Mouse (Mus musculus) liver, embryonic 12.5 days (tissue): ENCODE measurements at regions not wholly inside any gene's neighbourhood (a gene's known extent, or its start where the extent isn't known, plus 50 kb on each side); places are given as distances from the start of the nearest gene placed in this dataset.
A peak's percentile ranks its signal among the peaks of the same experiment; 100 is the strongest.

ENCODE experiments used
- ATAC-seq: fragments of 200-750 bp; cut with Nextera tagmentation; 2 replicates; pipeline ENCODE4 v1.8.0; 2017; ENCODE audit warnings: moderate number of reproducible peaks, mild to moderate bottlenecking, moderate library complexity
- H3K27ac ChIP-seq: fragments of 300-500 bp; sonication (generic); 2 replicates; pipeline ENCODE4 v1.5.1; 2016; ENCODE audit warnings: mild to moderate bottlenecking
- H3K27me3 ChIP-seq: fragments of 300-500 bp; sonication (generic); replicated peaks from 2 replicates; pipeline ENCODE4 v1.6.1; 2016; ENCODE audit warnings: mild to moderate bottlenecking, moderate library complexity
- H3K36me3 ChIP-seq: fragments of 300-500 bp; sonication (generic); 2 replicates; pipeline ENCODE4 v1.6.1; 2016; ENCODE audit warnings: mild to moderate bottlenecking, moderate library complexity
- H3K4me1 ChIP-seq: fragments of 300-500 bp; sonication (generic); 2 replicates; pipeline ENCODE4 v1.6.1; 2016
- H3K4me2 ChIP-seq: fragments of 300-500 bp; sonication (generic); 2 replicates; pipeline ENCODE4 v1.6.1; 2016; ENCODE audit warnings: mild to moderate bottlenecking, moderate library complexity
- H3K4me3 ChIP-seq: fragments of 300-500 bp; sonication (generic); 2 replicates; pipeline ENCODE4 v1.5.1; 2016; ENCODE audit warnings: mild to moderate bottlenecking, moderate library complexity
- H3K9ac ChIP-seq: fragments of 300-500 bp; sonication (generic); 2 replicates; pipeline ENCODE4 v1.6.1; 2016; ENCODE audit warnings: mild to moderate bottlenecking, moderate library complexity
- H3K9me3 ChIP-seq: fragments of 300-500 bp; sonication (generic); replicated peaks from 2 replicates; pipeline ENCODE4 v1.6.1; 2016; ENCODE audit warnings: mild to moderate bottlenecking, moderate library complexity
- WGBS: fragments of 180-500 bp; shearing (Covaris S2); methylation state at CpG from one replicate; pipeline ENCODE4 v1.1.7; 2016; ENCODE audit not compliant: insufficient replicate concordance; 5-methylcytosine and 5-hydroxymethylcytosine counted together

DNA sequence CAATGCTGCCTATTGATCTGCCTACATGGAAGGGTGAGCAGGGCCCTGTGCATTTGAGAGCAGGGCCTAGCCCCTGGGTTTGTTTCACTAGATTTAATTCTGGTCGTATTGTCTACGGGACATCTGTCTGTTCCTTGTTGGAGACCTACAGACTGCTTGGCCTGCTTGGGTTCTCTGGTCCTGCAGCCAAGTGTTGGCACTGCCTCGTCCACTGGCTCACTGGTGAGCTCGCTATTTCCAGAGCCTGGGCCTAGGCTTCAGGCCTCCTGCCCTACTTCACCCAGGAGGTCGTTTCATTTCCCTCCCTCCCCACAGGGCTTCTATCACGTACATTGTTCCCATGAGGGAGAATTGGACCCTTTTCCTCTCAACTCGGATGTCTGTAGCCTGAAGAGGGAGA, 62.2 kb upstream of the Blcap start:
- Histone ChIP-seq H3K9me3 (no peaks in the 10 kb centered on the region), H3K27ac (no peak overlapping the region), H3K27me3 (0 out of 2 replicates have a peak, but pooled peaks cover 4% of the 10 kb centered on the region), H3K9ac (no peak overlapping the region), H3K4me2 (no peak overlapping the region), H3K36me3 (no peaks in the 10 kb centered on the region), H3K4me1 (no peaks in the 10 kb centered on the region), H3K4me3 (no peak overlapping the region)
- ATAC-seq: no peak
- 53% methylated on average over 7 of the region's 7 CpGs for WGBS

DNA sequence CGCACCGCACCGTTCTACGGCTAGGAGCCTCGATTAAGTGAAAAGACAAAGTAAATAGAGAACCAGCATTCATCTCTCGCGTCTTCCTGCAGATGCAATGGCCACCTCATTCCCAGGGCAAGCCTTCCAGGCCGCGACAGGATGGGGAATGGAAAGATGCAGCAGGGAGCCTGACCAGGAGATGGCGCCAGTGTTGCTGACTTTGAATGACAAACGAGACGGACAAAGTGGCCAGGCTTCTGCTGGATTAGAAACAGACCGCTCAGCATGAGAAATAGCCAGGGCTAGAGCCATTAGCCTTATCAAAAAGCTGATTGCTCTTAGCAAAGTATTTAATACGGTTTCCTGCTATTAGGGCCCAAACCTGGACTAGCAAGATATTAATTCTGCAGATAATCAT, 64.6 kb upstream of the Blcap start:
- Histone ChIP-seq H3K36me3 (no peaks in the 10 kb centered on the region), H3K27me3 (0 out of 2 replicates have a peak, but pooled peaks cover 4% of the 10 kb centered on the region), H3K9ac (no peak overlapping the region), H3K9me3 (no peaks in the 10 kb centered on the region), H3K4me1 (no peaks in the 10 kb centered on the region), H3K27ac (no peak overlapping the region), H3K4me3 (no peak overlapping the region), H3K4me2 (no peak overlapping the region)
- ATAC-seq: no peak
- WGBS: 9% methylated on average over 14 of the region's 14 CpGs

DNA sequence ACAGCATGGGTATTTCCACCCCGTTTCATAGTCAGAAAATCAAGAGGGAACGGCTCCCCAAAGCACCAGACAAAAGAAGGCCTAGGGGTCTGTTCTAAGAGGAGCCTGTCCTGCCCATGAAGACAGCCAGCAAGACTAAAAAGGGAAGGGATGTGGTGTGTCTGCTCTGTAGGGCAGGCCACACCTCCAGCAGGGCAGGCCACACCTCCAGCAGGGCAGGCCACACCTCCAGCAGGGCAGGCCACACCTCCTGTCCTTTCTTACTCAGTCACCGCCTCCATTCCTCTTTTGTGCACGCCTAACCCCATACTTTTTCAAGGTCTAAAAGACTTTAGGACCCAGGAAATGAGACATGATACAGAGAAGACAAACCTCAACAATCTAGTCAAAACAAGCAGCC, 69.8 kb upstream of the Blcap start:
- Histone ChIP-seq H3K9me3 (no peaks in the 10 kb centered on the region), H3K4me3 (no peak overlapping the region), H3K4me1 (no peaks in the 10 kb centered on the region), H3K27me3 (no peaks in the 10 kb centered on the region), H3K9ac (no peak overlapping the region), H3K27ac (no peak overlapping the region), H3K4me2 (no peak overlapping the region), H3K36me3 (no peaks in the 10 kb centered on the region)
- ATAC-seq: peak; percentile 52; the same call in 1 of the 2 replicates
- WGBS: 18% methylated on average over 4 of the region's 4 CpGs

DNA sequence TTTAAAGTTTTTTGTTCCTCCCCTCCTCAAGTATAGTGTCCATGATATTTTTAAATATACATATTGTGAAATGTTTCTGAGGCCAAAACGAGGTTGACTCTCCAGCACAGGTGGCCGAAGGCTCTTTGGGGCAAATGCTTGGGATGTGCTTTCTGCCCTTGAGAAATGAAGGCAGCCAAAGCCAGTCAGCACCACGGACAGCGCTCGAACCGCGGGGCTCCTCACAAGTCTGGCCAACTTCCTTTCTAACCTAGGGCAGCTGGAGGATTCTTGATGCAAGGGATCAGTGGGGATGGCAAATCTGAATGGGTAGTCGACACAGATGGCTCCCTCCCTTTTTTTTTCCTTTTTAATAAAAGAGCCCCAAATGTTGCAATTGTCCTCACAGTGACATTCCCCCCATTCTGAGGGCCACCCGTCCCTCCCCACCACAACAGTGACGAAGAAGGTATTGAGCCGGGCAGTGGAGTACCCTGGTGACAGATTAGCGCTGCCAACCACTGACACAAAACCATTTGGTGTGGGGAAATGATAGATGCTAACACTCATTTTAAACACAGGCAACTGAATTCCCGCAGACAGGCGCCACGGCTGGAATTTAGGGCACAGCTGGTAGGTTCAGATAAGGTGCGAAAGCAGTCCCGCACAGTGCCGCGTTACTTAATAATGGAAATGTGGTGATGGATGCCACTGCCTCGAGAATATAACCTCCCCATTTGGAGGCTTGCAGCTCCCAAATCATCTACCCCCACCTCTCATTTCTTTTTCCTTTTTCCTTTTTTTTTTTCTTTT, 73.4 kb upstream of the Ctnnbl1 start:
- no peak overlapping the region for H3K27ac ChIP-seq
- no peak overlapping the region for H3K4me3 ChIP-seq
- no peak for ATAC-seq
- peaks cover 3% of the 10 kb centered on the region; the same call in 1 of the 2 replicates for H3K27me3 ChIP-seq
- no peak overlapping the region for H3K9ac ChIP-seq
- H3K36me3 ChIP-seq: no peaks in the 10 kb centered on the region
- no peak overlapping the region for H3K4me2 ChIP-seq
- no peaks in the 10 kb centered on the region for H3K4me1 ChIP-seq
- WGBS: 17% methylated on average over 20 of the region's 20 CpGs
- 0 out of 2 replicates have a peak, but pooled peaks cover 5% of the 10 kb centered on the region for H3K9me3 ChIP-seq

DNA sequence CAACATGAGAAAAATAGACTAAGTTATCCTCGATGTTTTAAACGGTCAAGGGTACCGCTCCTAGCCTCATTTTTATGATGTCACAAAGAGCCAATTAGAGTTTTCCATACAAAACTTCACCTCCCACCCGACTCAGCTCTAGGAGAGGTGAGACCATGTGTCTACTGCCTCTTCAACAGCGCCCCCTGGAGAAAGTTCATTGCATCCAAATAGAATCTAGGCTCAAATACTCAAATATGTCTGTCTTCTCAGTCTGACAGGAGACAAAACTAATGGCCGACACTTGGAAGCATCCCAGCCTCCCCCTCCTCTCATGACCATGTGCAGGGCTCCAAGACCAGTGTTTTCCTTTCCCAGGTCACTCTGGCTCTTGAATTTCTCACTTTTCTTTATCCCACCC, 72.7 kb upstream of the Ctnnbl1 start:
- Histone ChIP-seq H3K9ac (no peak overlapping the region), H3K9me3 (0 out of 2 replicates have a peak, but pooled peaks cover 5% of the 10 kb centered on the region), H3K4me2 (no peak overlapping the region), H3K4me3 (no peak overlapping the region), H3K4me1 (no peaks in the 10 kb centered on the region), H3K27me3 (peaks cover 3% of the 10 kb centered on the region; the same call in 1 of the 2 replicates), H3K27ac (no peak overlapping the region), H3K36me3 (no peaks in the 10 kb centered on the region)
- no peak for ATAC-seq
- WGBS: 40% methylated on average over 6 of the region's 6 CpGs

DNA sequence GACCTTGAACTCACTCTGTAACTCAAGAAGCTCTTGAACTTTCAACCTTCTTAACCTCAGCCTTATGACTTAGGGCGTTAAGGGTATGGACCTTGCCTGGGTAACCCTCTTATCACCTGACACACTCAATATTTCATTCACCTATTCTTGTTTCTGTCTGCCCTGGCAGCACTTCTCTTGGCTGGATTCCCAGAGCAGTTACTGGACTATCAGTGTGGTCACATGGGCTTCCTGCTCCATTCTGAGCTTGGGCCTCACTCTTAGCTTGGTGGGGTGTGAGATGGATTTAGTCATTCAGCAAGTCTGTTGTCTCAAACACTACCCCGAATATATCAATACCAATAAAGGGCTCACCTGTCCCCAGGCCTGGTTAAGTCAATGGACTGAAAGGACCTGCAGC, 67.0 kb upstream of the Ctnnbl1 start:
- H3K9ac ChIP-seq: no peak overlapping the region
- H3K36me3 ChIP-seq: no peaks in the 10 kb centered on the region
- H3K27ac ChIP-seq: no peak overlapping the region
- H3K4me1 ChIP-seq: no peaks in the 10 kb centered on the region
- ATAC-seq: no peak
- no peak overlapping the region for H3K4me2 ChIP-seq
- 55% methylated on average over 2 of the region's 2 CpGs for WGBS
- no peaks in the 10 kb centered on the region; the same call in 1 of the 2 replicates for H3K27me3 ChIP-seq
- H3K9me3 ChIP-seq: 0 out of 2 replicates have a peak, but pooled peaks cover 5% of the 10 kb centered on the region
- H3K4me3 ChIP-seq: no peak overlapping the region

DNA sequence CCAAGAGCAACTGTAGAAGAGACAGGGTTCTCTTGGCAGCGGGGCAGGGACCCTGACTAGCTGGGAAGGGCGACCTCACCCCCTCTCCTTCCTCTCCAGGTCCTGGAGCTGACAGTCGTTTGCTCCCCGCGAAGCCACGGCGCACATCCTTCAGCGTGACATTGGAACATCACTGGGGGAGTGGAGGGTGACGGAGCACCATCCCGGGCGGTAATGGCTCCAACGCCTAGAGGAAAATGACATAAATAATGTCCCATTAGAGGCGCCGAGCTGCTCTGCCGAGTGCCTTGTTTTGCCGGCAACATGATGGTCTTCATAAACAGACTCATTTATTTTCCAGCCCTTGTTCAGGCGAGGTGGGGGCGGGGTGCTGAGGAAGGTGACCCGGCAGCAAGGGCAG, 62.3 kb upstream of the Ctnnbl1 start:
- WGBS: 54% methylated on average over 19 of the region's 19 CpGs
- no peak for ATAC-seq
- Histone ChIP-seq H3K4me2 (no peak overlapping the region), H3K4me1 (peaks cover 17% of the 10 kb centered on the region), H3K9ac (no peak overlapping the region), H3K36me3 (no peaks in the 10 kb centered on the region), H3K9me3 (no peaks in the 10 kb centered on the region), H3K4me3 (no peak overlapping the region), H3K27me3 (no peaks in the 10 kb centered on the region; the same call in 1 of the 2 replicates), H3K27ac (no peak overlapping the region)

DNA sequence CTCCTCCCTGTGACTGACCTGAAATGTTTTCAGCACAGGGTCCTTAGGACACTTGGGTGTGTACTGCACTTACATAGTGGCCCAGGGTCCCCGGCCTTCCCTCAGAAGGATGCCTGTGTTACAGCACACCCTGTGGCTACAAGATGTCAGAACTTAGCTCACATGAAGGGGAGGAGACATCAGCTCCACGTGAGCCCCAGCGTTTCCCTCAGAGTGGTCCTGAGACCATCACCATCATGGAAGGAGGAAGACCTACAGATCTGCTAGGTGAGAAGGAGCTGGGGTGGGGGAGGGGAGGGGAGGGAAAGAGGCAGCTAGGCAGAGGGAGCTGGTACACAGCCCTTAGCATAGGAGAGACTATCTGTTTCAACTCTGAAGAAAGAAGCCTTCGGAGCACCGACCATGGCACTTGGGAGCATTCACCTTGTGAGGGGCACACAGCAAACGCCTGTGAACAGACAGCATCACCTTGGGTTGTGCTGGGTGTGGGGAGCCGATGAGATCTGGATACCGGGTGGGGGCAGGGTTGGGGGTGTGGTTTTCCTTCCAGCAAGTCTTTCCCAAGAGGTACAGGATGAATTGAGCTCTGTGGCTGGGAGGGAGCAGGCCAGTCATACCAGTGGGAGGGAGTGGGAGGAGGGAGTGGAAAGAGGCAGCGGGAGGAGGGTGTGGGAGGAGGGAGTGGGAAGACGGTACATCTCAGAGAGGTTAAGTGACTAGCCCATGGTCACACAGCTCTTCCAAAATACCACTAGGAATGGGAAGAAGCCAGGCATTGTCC, 60.6 kb upstream of the Ctnnbl1 start:
- Histone ChIP-seq H3K4me3 (no peak overlapping the region), H3K27ac (no peak overlapping the region), H3K4me1 (peaks cover 17% of the 10 kb centered on the region), H3K36me3 (no peaks in the 10 kb centered on the region), H3K9me3 (no peaks in the 10 kb centered on the region), H3K9ac (no peak overlapping the region), H3K4me2 (peak overlapping the region; percentile 33), H3K27me3 (peaks cover 2% of the 10 kb centered on the region; the same call in 1 of the 2 replicates)
- peak; percentile 54 for ATAC-seq
- 35% methylated on average over 10 of the region's 10 CpGs for WGBS

DNA sequence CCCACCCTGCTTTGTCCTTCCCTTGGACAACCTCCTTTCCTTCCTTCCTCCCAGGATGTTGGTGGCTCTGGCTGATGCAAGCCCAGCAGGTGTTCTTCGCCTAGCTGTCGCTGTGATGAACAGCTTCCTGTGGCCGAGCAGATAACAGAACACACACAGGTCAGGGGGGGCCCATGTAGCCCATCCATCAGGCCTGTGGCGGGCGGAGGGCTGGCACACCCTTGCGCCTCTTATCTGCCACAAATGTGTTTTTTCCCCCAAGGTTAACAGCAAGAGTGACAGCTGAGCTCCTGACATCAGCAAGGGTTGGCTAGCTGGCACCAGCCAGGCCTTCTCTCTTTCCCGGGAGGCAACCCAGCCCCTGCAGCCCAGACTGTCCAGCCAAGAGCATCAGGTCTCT, 59.9 kb upstream of the Ctnnbl1 start:
- Histone ChIP-seq H3K27ac (no peak overlapping the region), H3K27me3 (peaks cover 2% of the 10 kb centered on the region; the same call in 1 of the 2 replicates), H3K4me1 (peaks cover 17% of the 10 kb centered on the region), H3K9ac (no peak overlapping the region), H3K4me3 (no peak overlapping the region), H3K36me3 (no peaks in the 10 kb centered on the region), H3K9me3 (no peaks in the 10 kb centered on the region), H3K4me2 (peak overlapping the region; percentile 33)
- ATAC-seq: peak; percentile 93
- WGBS: 4% methylated on average over 7 of the region's 7 CpGs

DNA sequence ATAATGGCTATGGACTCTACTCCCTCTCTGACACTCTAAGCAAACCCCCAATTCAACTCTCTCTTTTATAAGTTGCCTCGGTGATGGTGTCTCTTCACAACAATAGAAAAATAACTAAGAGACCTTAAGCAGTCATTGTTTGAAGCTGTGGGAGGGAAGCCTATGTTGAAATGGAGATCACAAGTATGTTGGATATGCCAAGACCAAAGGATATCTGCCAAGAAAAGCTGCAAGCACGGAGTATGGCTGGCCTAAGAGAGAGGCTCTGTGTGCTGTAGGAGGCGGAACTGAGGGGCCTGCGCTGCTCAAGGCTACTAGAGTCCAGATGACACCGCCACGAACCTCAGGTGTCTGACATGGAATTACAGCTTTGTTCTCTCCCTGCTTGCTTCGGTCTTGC, 55.3 kb upstream of the Ctnnbl1 start:
- ATAC-seq: no peak
- H3K4me1 ChIP-seq: peaks cover 9% of the 10 kb centered on the region
- no peak overlapping the region for H3K4me2 ChIP-seq
- whole genome bisulfite sequencing: 72% methylated on average over 7 of the region's 7 CpGs
- H3K9ac ChIP-seq: no peak overlapping the region
- no peak overlapping the region for H3K27ac ChIP-seq
- H3K4me3 ChIP-seq: no peak overlapping the region
- 0 out of 2 replicates have a peak, but pooled peaks cover 2% of the 10 kb centered on the region for H3K27me3 ChIP-seq
- H3K9me3 ChIP-seq: no peaks in the 10 kb centered on the region
- no peaks in the 10 kb centered on the region for H3K36me3 ChIP-seq
